Mouse (Mus musculus): Measurements from ENCODE around the gene March9.

Gene March9

GRCm38 (mm10) chr10:127059968-127060916, at the start of gene March9:
Gene March9, minus strand, starts transcription at chr10:127060184.
- peak; percentile 77 for DNase-seq

- no peak for DNase-seq
Measured at GRCm38 (mm10) chr10:127108262-127108583, 48.2 kb upstream of the March9 start.

GRCm38 (mm10) chr10:127107563-127108261, 47.7 kb upstream of the March9 start:
- DNase-seq = no peak

- no peak for DNase-seq
Measured at GRCm38 (mm10) chr10:127103631-127104030, 43.6 kb upstream of the March9 start.

- no peak for DNase-seq
Measured at GRCm38 (mm10) chr10:127101151-127101550, 41.2 kb upstream of the March9 start.

GRCm38 (mm10) chr10:127100414-127100813, 40.4 kb upstream of the March9 start:
- DNase-seq = no peak

GRCm38 (mm10) chr10:127099868-127100267, 39.9 kb upstream of the March9 start:
- no peak for DNase-seq

GRCm38 (mm10) chr10:127099191-127099590, 39.2 kb upstream of the March9 start:
- DNase-seq = no peak

GRCm38 (mm10) chr10:127098514-127098913, 38.5 kb upstream of the March9 start:
- DNase-seq = no peak

- no peak for DNase-seq
Measured at GRCm38 (mm10) chr10:127094382-127094802, 34.4 kb upstream of the March9 start.

- DNase-seq = no peak
Measured at GRCm38 (mm10) chr10:127092742-127093141, 32.8 kb upstream of the March9 start.

- peak; percentile 60 for DNase-seq
Measured at GRCm38 (mm10) chr10:127091507-127092396, 31.8 kb upstream of the March9 start.

- peak; percentile 55 for DNase-seq
Measured at GRCm38 (mm10) chr10:127090560-127091411, 30.8 kb upstream of the March9 start.

GRCm38 (mm10) chr10:127085633-127086032, 25.6 kb upstream of the March9 start:
- no peak for DNase-seq

- DNase-seq = no peak
Measured at GRCm38 (mm10) chr10:127085052-127085451, 25.1 kb upstream of the March9 start.

- DNase-seq = no peak
Measured at GRCm38 (mm10) chr10:127083915-127084306, 23.9 kb upstream of the March9 start.

GRCm38 (mm10) chr10:127083292-127083914, 23.4 kb upstream of the March9 start:
- no peak for DNase-seq

- no peak for DNase-seq
Measured at GRCm38 (mm10) chr10:127081996-127082620, 22.1 kb upstream of the March9 start.

GRCm38 (mm10) chr10:127080901-127081780, 21.2 kb upstream of the March9 start:
- DNase-seq = peak; percentile 70

Data from right cerebral cortex, postnatal 25 days (tissue).